ENCODE assay signal across 11 mouse cellular contexts in genomic region chr12:34916995-34917394, GRCm38 (mm10). TPM values are rescaled to one million over a fixed set of nuclear protein-coding genes. Genes with fewer than 3 reads are reported as not detected.
DNase-seq lines count a peak whose midpoint lies in the region; ATAC-seq and TF ChIP-seq lines count a peak whose summit lies in the region.
"Had no signal": no experiment of that assay in that cellular context is flagged by ENCODE, and none has a peak within 500 bp of the region (broad histone marks: within the 10 kb centered on the region; RNA-seq: fewer than 3 reads in every experiment).

Hdac9 (minus strand) TSS chr12:34917095.

- no peak within 1 kb of the TSS for H3K27ac ChIP-seq in left cerebral cortex, adult 2 months
- no peak within 1 kb of the TSS for H3K27ac ChIP-seq in heart, embryonic 13.5 days (replicated peaks)
- H3K27ac ChIP-seq in hindbrain, embryonic 15.5 days (replicated peaks), result no peak within 1 kb of the TSS
- no peak within 1 kb of the TSS for H3K27ac ChIP-seq in midbrain, embryonic 15.5 days
- H3K27ac ChIP-seq: limb, embryonic 15.5 days had no signal

- 39% methylated on average over 1 of the region's 1 CpGs for WGBS in heart, embryonic 13.5 days
- 37% methylated on average over 1 of the region's 1 CpGs for WGBS in hindbrain, embryonic 15.5 days
- 24% methylated on average over 1 of the region's 1 CpGs for WGBS in midbrain, embryonic 15.5 days

- no peaks in the 10 kb centered on the region for H3K9me3 ChIP-seq in heart, embryonic 13.5 days
- no peaks in the 10 kb centered on the region for H3K9me3 ChIP-seq in hindbrain, embryonic 15.5 days
- no peaks in the 10 kb centered on the region for H3K9me3 ChIP-seq in midbrain, embryonic 15.5 days
- H3K9me3 ChIP-seq: limb, embryonic 15.5 days had no signal

- no peaks in the 10 kb centered on the region for H3K4me1 ChIP-seq in heart, embryonic 13.5 days
- H3K4me1 ChIP-seq in hindbrain, embryonic 15.5 days (replicated peaks), result no peaks in the 10 kb centered on the region
- H3K4me1 ChIP-seq in midbrain, embryonic 15.5 days, result no peaks in the 10 kb centered on the region
- H3K4me1 ChIP-seq: limb, embryonic 15.5 days had no signal

- intact Hi-C loops in left cerebral cortex, adult 2 months (cut with DNase I), result loop anchor here (10.0 kb wide), 1 partner anchor 268 kb away; no protein-coding TSS in a partner anchor

- DNase-seq in left cerebral cortex, adult 2 months (ENCODE audit: extremely low spot score in 1 of 2, low spot score in 2 of 2), result no peak
- no peak for DNase-seq in left cerebral cortex, adult 9 months (ENCODE audit: low spot score in 2 of 2)
- DNase-seq in urinary bladder, postnatal 14 days (ENCODE audit: low spot score), result no peak
- DNase-seq in right cerebral cortex, adult 2 months (ENCODE audit: low spot score in 2 of 2), result no peak
- no peak for DNase-seq in cerebellum, postnatal 25 days
- DNase-seq: cerebellum, adult 11 months; lung, postnatal 4 days had no signal

- ATAC-seq in heart, embryonic 13.5 days (ENCODE audit: extremely low read depth, insufficient number of reproducible peaks, low FRiP score, low TSS enrichment), result no peak
- no peak for ATAC-seq in hindbrain, embryonic 15.5 days (ENCODE audit: low FRiP score, low read depth)
- no peak for ATAC-seq in midbrain, embryonic 15.5 days (replicated peaks)

- H3K36me3 ChIP-seq in heart, embryonic 13.5 days, result no peaks in the 10 kb centered on the region
- no peaks in the 10 kb centered on the region for H3K36me3 ChIP-seq in hindbrain, embryonic 15.5 days
- no peaks in the 10 kb centered on the region for H3K36me3 ChIP-seq in midbrain, embryonic 15.5 days (replicated peaks)
- H3K36me3 ChIP-seq: limb, embryonic 15.5 days had no signal

- H3K4me3 ChIP-seq in left cerebral cortex, adult 2 months, result no peak within 1 kb of the TSS
- no peak within 1 kb of the TSS for H3K4me3 ChIP-seq in heart, embryonic 13.5 days
- no peak within 1 kb of the TSS for H3K4me3 ChIP-seq in hindbrain, embryonic 15.5 days
- no peak within 1 kb of the TSS for H3K4me3 ChIP-seq in midbrain, embryonic 15.5 days
- H3K4me3 ChIP-seq: limb, embryonic 15.5 days had no signal

- no peak within 1 kb of the TSS for H3K9ac ChIP-seq in heart, embryonic 13.5 days
- H3K9ac ChIP-seq in hindbrain, embryonic 15.5 days, result no peak within 1 kb of the TSS
- H3K9ac ChIP-seq in midbrain, embryonic 15.5 days, result no peak within 1 kb of the TSS
- H3K9ac ChIP-seq: limb, embryonic 15.5 days had no signal

- H3K4me2 ChIP-seq in heart, embryonic 13.5 days, result no peak within 1 kb of the TSS
- H3K4me2 ChIP-seq in hindbrain, embryonic 15.5 days, result no peak within 1 kb of the TSS
- H3K4me2 ChIP-seq in midbrain, embryonic 15.5 days, result no peak within 1 kb of the TSS
- H3K4me2 ChIP-seq: limb, embryonic 15.5 days had no signal

- TF ChIP-seq CTCF in left cerebral cortex, adult 2 months (IDR thresholded peaks at IDR 0.05), result no peak

- H3K27me3 ChIP-seq in heart, embryonic 13.5 days (replicated peaks), result no peaks in the 10 kb centered on the region
- no peaks in the 10 kb centered on the region for H3K27me3 ChIP-seq in hindbrain, embryonic 15.5 days
- no peaks in the 10 kb centered on the region for H3K27me3 ChIP-seq in midbrain, embryonic 15.5 days (replicated peaks)
- H3K27me3 ChIP-seq: limb, embryonic 15.5 days had no signal

RNA-seq across cellular contexts. Expression of gene Hdac9, which starts in this region (rescaled TPM):
- 10 to 100 TPM; 58.1 to 59.7 TPM for total RNA-seq in left cerebral cortex, adult 2 months (2021)
- 25.3 and 29.0 TPM in 2 replicates for polyA plus RNA-seq in heart, embryonic 13.5 days (2015; fragmentation: Nextera tagmentation; extraction: Ambion mirVana)
- polyA plus RNA-seq in hindbrain, embryonic 15.5 days (2015; fragmentation: Nextera tagmentation; extraction: Ambion mirVana), result 12.3 and 16.5 TPM in 2 replicates
- polyA plus RNA-seq in midbrain, embryonic 15.5 days (2015; fragmentation: Nextera tagmentation; extraction: Ambion mirVana), result 10.8 and 12.2 TPM in 2 replicates
